Mouse (Mus musculus): Measurements from ENCODE around the gene Smyd3. TPM values are rescaled to one million over a fixed set of nuclear protein-coding genes. Genes with fewer than 3 reads are reported as not detected.
"Not testable (repeated sequence)": the region's sequence is repeated elsewhere in the genome, so short reads cannot be mapped to it uniquely, and the experiment has no call there.

Smyd3 gene
- polyA plus RNA-seq, 1 experiment from 2014 or later: 11.3 TPM

- ATAC-seq: no peak
- H3K27ac ChIP-seq (ENCODE audit: low read depth, low read length): no peak overlapping the region
- H3K36me3 ChIP-seq (ENCODE audit: control insufficient read depth, insufficient read depth): no peaks in the 10 kb centered on the region; the same call in 1 of the 2 replicates
- TF ChIP-seq CTCF (IDR thresholded peaks at IDR 0.05; ENCODE audit: low read depth): no peak
- no peak overlapping the region for H3K4me2 ChIP-seq (replicated peaks; ENCODE audit: low read depth)
- H3K27me3 ChIP-seq (replicated peaks; ENCODE audit: control insufficient read depth, insufficient read depth, low read length): no peaks in the 10 kb centered on the region
- WGBS: 88% methylated on average over 5 of the region's 5 CpGs
- H3K9me3 ChIP-seq (ENCODE audit: control insufficient read depth): no peaks in the 10 kb centered on the region
- no peak overlapping the region for H3K4me3 ChIP-seq (ENCODE audit: low read depth, low read length)
- H3K9ac ChIP-seq (ENCODE audit: low read depth, low read length): no peak overlapping the region
- H3K4me1 ChIP-seq (replicated peaks; ENCODE audit: control insufficient read depth, insufficient read depth, low read length): 0 out of 2 replicates have a peak, but pooled peaks cover 5% of the 10 kb centered on the region
Observed at GRCm38 (mm10) chr1:179548996-179549752, 31.3 kb upstream of the Smyd3 start.

- 85% methylated on average over 11 of the region's 11 CpGs for WGBS
- no peak for TF ChIP-seq CTCF (IDR thresholded peaks at IDR 0.05; ENCODE audit: low read depth)
- no peak overlapping the region for H3K9ac ChIP-seq (ENCODE audit: low read depth, low read length)
Observed at GRCm38 (mm10) chr1:179548220-179548619, 30.4 kb upstream of the Smyd3 start.

DNA sequence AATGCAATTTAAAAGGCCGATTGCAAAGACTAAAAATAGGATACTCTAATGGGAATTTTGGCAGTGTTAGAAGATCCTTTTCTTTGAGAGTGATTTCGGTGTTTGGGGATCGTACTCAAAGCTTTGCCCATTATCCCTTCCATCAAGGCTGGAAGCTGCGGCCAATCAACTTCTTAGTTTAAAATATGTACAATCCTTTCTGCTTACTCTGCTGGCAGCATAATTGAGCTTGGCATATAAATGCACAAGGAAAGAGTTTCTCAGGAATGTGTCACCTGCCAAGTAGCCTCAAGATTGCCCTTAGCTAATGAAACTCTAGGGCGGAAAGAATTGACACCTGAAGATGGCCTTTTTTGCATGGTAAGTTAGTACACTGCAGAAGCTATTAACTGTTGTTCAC is 29.3 kb upstream of the Smyd3 start:
- 11% methylated on average over 5 of the region's 5 CpGs for WGBS
- no peak overlapping the region for H3K27ac ChIP-seq (ENCODE audit: low read depth, low read length)
- peak overlapping the region; percentile 83 for H3K4me3 ChIP-seq (ENCODE audit: low read depth, low read length)
- 0 out of 2 replicates have a peak, but pooled peaks cover 5% of the 10 kb centered on the region for H3K4me1 ChIP-seq (replicated peaks; ENCODE audit: control insufficient read depth, insufficient read depth, low read length)
- H3K9me3 ChIP-seq (ENCODE audit: control insufficient read depth): no peaks in the 10 kb centered on the region
- no peaks in the 10 kb centered on the region for H3K27me3 ChIP-seq (replicated peaks; ENCODE audit: control insufficient read depth, insufficient read depth, low read length)
- H3K4me2 ChIP-seq (replicated peaks; ENCODE audit: low read depth): peak overlapping the region; percentile 80
- ATAC-seq: no peak
- TF ChIP-seq CTCF (IDR thresholded peaks at IDR 0.05; ENCODE audit: low read depth): no peak
- H3K36me3 ChIP-seq (ENCODE audit: control insufficient read depth, insufficient read depth): no peaks in the 10 kb centered on the region; the same call in 1 of the 2 replicates
- 0 out of 2 replicates have a peak overlapping the region, but pooled peaks have one; percentile 85 for H3K9ac ChIP-seq (ENCODE audit: low read depth, low read length)

More at GRCm38 (mm10) chr1:179548220-179548619, 30.4 kb upstream of the Smyd3 start:
- H3K4me1 ChIP-seq (replicated peaks; ENCODE audit: control insufficient read depth, insufficient read depth, low read length): 0 out of 2 replicates have a peak, but pooled peaks cover 5% of the 10 kb centered on the region
- no peaks in the 10 kb centered on the region for H3K9me3 ChIP-seq (ENCODE audit: control insufficient read depth)
- H3K4me2 ChIP-seq (replicated peaks; ENCODE audit: low read depth): no peak overlapping the region
- no peaks in the 10 kb centered on the region for H3K27me3 ChIP-seq (replicated peaks; ENCODE audit: control insufficient read depth, insufficient read depth, low read length)
- H3K4me3 ChIP-seq (ENCODE audit: low read depth, low read length): no peak overlapping the region
- H3K36me3 ChIP-seq (ENCODE audit: control insufficient read depth, insufficient read depth): no peaks in the 10 kb centered on the region; the same call in 1 of the 2 replicates
- ATAC-seq: no peak
- H3K27ac ChIP-seq (ENCODE audit: low read depth, low read length): no peak overlapping the region

DNA sequence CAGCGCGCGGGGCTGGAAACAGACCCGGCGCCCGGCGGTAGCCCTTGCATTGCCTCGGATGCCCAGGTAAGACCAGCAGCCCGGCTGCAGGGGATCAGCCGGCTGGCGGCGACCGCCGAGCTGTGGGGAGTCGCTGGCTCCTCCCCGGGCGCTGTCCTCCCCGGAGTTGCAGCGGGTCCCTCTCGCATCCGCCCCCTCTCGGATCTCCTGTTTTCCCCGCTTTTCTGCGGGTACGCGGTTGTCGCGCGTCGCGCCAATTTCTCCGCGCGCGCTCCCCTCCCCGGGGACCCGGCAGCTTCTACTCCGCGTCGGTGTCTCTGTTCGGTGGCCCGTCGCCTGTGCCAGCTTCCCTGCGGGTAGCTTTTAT is 28.7 kb upstream of the Smyd3 start:
- H3K9me3 ChIP-seq (ENCODE audit: control insufficient read depth): no peaks in the 10 kb centered on the region
- H3K9ac ChIP-seq (ENCODE audit: low read depth, low read length): peak overlapping the region; percentile 85
- H3K27me3 ChIP-seq (replicated peaks; ENCODE audit: control insufficient read depth, insufficient read depth, low read length): no peaks in the 10 kb centered on the region
- peak overlapping the region; percentile 83 for H3K4me3 ChIP-seq (ENCODE audit: low read depth, low read length)
- peak; percentile 67 for ATAC-seq
- under 1% methylated on average over 37 of the region's 44 CpGs for WGBS
- peak; percentile 28 for TF ChIP-seq CTCF (IDR thresholded peaks at IDR 0.05; ENCODE audit: low read depth)
- peak overlapping the region; percentile 90 for H3K27ac ChIP-seq (ENCODE audit: low read depth, low read length)
- H3K36me3 ChIP-seq (ENCODE audit: control insufficient read depth, insufficient read depth): no peaks in the 10 kb centered on the region; the same call in 1 of the 2 replicates
- H3K4me1 ChIP-seq (replicated peaks; ENCODE audit: control insufficient read depth, insufficient read depth, low read length): 0 out of 2 replicates have a peak, but pooled peaks cover 5% of the 10 kb centered on the region
- peak overlapping the region; percentile 80 for H3K4me2 ChIP-seq (replicated peaks; ENCODE audit: low read depth)

DNA sequence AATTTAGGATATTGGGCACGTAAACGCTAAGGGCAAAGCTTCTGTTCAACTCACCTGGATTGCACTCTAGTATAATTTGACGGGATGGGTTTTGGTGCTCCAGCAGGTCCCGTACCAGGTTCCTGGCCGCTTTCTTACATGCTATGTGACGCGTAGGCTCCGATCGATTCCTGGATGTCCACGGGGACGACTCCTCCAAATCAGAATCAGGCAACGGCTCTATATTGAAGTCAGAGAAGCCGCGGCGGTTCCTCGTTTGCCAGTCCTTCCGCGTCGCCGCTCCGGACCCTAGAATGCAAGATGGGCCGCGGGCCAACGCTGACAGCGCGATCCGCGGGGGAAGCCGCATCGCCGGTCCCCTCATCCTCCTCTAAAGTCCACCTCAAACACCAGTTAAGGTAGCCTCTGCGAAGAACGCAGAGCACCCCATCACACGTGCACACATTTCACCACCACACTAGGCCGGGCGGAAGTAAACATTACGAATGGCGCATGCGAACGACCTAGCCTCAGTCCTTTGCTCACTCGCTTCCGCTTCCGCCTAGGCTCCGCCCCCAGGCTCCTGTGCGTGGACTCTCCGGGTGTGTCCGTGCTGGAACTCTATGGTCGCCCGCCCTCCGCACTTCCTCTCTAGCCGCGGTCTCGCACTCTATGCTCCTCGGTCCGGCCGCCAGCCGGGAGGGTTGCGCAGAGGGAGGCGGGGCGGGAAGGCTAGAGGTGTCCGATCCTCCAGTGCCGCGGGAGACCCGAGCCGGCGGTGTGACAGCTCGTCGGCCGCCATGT is 28.1 kb upstream of the Smyd3 start, which contains the start of the genes Tfb2m and Cnst:
Gene Tfb2m (minus strand): TSS at position 500 of the 783 bp plus-strand sequence.
Gene Cnst (plus strand): TSS at position 603 of the 783 bp plus-strand sequence.
- H3K4me2 ChIP-seq (replicated peaks; ENCODE audit: low read depth): peak within 1 kb of the TSS; percentile 80
- not testable (repeated sequence) for H3K9me3 ChIP-seq (ENCODE audit: control insufficient read depth); H3K36me3 ChIP-seq (ENCODE audit: control insufficient read depth, insufficient read depth); H3K27me3 ChIP-seq (replicated peaks; ENCODE audit: control insufficient read depth, insufficient read depth, low read length); H3K4me1 ChIP-seq (replicated peaks; ENCODE audit: control insufficient read depth, insufficient read depth, low read length)
- WGBS: under 1% methylated on average over 69 of the region's 69 CpGs
- H3K27ac ChIP-seq (ENCODE audit: low read depth, low read length): peak within 1 kb of the TSS; percentile 90
- peak within 1 kb of the TSS; percentile 85 for H3K9ac ChIP-seq (ENCODE audit: low read depth, low read length)
- H3K4me3 ChIP-seq (ENCODE audit: low read depth, low read length): peak within 1 kb of the TSS; percentile 83
- peak; percentile 100 for ATAC-seq

DNA sequence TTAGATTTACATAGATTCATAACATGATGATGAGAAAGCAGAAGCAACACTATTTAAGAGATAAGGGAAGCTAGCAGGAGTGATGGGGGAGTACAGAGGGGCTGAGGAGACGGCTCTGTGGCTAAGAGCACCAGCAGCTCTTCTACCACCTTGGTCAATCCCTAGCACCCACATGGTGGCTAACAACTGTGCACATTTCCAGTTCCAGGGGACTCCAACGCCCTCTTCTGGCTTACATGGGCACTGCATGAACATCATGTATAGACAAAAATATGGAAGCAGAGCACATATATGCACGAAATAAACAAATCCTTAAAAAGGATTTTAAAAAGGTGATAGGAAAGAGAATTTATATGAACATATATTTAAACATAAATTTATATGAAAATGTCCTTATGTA is 23.7 kb upstream of the Smyd3 start:
- WGBS: 66% methylated on average over 3 of the region's 3 CpGs
- no peak for ATAC-seq
- Histone ChIP-seq H3K27ac (ENCODE audit: low read depth, low read length) (no peak overlapping the region), H3K4me2 (replicated peaks; ENCODE audit: low read depth) (no peak overlapping the region), H3K27me3 (replicated peaks; ENCODE audit: control insufficient read depth, insufficient read depth, low read length) (no peaks in the 10 kb centered on the region), H3K4me3 (ENCODE audit: low read depth, low read length) (no peak overlapping the region), H3K4me1 (replicated peaks; ENCODE audit: control insufficient read depth, insufficient read depth, low read length) (0 out of 2 replicates have a peak, but pooled peaks cover 5% of the 10 kb centered on the region), H3K9ac (ENCODE audit: low read depth, low read length) (no peak overlapping the region), H3K36me3 (ENCODE audit: control insufficient read depth, insufficient read depth) (peaks cover 18% of the 10 kb centered on the region), H3K9me3 (ENCODE audit: control insufficient read depth) (no peaks in the 10 kb centered on the region)
- peak; percentile 58 for TF ChIP-seq CTCF (IDR thresholded peaks at IDR 0.05; ENCODE audit: low read depth)

All from intestine, postnatal 0 days (tissue).